Mouse (Mus musculus) CD4-positive helper T cell, adult 2 months (primary cell): ENCODE results near the gene Zfp28.

ENCODE experiments used
- DNase-seq: peaks from one replicate; pipeline ENCODE4 v3.0.0-alpha.2; 2012; ENCODE audit warnings: low read depth, missing footprints, low spot score

Zfp28 gene

DNA sequence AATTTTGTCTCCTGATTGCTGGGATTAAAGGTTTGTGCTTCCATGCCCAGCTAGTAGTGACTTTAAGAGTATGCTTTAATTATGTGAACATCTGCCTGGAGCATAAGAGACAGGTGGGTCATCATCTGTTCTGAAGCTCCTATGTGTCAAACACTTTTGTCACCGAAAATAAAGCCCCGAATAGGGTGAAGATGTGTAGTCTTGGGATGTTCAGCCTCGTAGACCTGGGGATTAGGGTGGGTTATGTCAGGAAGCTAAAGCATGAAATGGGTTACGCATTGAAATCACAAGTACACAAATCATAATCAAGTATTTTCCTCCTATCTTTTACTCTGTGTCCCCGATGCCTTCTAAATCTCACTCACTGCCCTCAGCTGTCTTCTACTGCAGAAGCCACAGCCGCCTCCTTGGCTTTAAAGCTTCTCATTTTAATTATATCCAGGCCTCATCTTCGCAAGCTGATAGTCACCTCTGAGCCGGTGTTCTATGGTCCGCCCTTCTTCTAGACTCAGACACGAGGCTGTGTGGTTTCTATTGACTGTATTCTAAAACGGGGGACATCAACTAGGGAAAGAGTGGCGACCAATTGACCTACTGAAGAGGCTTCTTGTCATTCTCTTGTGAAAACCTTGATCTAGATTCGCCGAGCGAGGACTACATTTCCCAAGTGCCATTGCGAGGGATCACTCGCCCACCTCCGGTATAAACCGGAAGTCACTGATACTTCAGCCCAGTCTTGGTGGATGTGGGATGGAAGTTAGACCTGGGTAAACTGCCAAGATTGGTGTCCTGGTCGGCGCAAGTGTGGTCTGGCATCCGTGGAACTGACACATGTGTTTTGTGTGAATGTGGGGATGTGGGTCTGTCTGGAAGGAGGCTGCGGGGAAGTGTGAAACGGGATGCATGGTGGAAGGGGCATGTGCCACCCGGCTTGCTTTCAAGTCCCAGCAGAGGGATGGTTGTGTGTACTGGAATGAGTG is 15.2 kb downstream of the Zfp28 start, which contains the start of gene Smim17:
Gene Smim17, plus strand, starts transcription at position 720 of the 980 bp plus-strand sequence.
- peak; percentile 65 for DNase-seq

DNA sequence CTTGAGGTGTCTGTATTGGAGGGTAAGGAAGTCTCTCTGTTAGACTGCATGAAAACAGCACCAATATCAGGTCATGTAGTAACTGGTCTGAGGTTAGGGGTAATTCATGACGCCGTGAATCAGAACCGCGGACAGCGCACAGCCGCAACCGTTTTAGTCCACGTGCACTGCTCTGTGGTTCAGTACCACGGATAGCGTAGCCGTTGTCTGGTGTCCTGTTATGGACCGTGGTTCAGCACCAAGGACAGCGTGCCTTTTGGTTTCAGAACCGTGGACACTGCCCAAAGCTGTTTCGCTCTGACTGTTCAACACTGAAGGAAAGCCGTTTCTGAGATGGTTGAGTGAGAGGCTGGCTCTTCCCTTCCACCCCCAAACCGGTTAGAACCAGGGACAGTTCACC is 26.9 kb downstream of the Zfp28 start, which contains the start of gene Gm20715:
Gene Gm20715, plus strand, starts transcription at position 235 of the 400 bp plus-strand sequence.
- DNase-seq, result peak; percentile 72

DNA sequence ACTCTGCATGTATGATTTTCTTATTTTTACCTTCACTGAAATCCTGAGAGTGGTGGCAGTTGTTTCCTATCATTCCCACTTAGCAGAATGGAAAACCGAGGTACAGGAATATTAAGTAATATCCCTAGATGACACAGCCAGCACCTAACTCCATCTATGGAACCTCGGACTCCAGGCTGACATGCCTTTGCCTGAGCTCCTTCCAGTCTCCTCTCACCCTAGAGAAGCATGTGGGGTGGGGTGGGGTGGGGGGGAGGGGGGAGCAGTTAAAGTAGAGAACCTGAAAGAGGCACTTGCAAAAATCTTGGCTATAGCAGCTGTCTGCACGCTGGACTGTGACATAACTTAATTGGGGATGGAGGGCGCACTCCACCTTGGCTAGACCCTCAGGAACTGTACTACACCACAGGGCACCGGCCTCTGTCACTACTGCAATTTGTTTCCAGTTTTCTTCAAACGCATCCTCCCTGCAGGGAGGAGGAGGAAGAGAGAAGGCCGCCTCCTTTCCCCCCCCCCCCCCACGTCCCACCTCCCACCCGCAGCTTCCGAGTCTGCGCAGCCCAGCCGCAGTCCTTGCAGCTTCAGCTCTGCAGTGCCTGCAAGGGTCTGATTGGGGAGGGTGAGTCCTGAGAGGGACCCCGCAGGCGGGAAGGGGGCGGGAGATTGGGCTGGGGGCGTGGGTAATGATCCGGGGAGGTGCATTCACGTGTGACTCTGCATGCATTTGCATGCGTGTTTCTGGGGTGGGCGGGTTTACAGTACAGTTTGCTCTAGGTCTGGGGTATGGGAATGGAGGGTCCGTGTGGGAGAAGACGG is 31.7 kb downstream of the Zfp28 start:
- DNase-seq, result no peak

DNA sequence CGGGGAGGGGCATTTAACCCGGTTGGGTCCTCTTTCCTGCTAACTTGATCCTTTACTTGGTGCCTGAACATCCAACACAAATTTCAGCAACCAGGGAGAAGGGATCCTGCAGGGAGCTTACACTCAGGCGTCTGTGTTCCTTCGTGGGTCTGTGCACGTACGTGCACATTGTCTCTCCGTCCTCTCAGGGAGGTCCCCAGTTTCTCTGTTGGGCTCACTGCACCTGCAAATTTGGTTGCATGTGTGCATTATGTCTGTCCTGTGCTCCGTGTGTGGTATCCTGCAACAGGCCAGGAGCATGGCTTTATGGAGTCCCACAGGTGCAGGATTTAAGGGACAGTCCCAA is 32.3 kb downstream of the Zfp28 start:
- no peak for DNase-seq

DNA sequence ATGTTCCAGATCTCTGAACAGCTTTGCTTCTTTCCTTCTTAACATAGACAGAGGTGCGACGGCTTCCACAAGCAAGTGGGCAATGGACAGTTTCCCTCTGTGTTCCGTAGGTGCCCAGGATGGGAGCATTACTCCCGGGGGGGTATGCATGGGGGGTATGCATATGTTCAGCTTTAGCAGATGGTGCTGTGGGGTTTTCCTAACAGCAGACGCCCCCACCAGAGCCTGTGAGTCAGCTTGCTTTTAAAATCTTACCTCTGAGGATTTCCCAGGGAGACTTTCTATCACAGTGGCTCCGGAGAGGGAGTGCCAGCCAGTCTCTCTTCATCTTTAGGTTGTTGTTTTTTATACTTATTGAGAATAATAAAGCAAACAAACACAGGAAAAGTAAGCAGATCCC is 36.8 kb downstream of the Zfp28 start:
- no peak for DNase-seq

DNA sequence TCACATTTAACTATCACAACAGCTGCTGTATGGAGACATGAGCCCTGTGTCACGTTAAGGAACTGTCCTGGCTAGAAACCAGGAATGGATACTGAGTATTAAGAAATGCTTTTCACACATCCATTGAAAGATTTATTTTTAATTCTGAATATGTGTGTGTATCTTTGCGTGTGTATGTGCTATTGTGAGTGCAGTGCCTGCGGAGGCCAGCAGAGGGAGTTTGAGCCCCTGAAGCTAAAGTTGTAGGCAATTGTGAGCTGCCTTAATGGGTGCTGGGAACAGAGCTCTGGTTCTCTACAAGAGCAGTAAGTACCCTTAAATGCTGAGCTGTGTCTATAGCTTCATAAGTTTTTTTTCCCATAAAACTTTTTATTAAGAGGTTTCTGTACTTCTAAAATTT is 46.3 kb downstream of the Zfp28 start:
- DNase-seq, result no peak

DNA sequence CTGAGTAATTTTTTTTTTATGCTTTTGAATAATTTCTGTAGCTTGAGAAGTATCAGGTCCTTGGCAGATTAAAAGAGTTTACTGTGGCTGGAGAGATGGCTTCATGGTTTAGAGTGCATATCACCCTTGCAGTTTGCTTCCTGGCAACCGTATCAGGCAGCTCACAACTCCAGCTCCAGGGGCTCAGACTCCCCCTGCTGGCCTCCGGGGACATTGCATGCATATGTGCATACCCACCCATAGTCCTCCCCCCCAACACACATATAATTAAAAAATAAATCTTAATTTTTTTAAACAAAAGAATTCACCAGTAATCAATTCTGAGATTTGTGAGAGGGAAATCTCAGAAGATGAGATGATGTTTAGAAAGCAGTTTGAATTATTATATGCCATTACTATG is 47.2 kb downstream of the Zfp28 start:
- peak; percentile 40 for DNase-seq

DNA sequence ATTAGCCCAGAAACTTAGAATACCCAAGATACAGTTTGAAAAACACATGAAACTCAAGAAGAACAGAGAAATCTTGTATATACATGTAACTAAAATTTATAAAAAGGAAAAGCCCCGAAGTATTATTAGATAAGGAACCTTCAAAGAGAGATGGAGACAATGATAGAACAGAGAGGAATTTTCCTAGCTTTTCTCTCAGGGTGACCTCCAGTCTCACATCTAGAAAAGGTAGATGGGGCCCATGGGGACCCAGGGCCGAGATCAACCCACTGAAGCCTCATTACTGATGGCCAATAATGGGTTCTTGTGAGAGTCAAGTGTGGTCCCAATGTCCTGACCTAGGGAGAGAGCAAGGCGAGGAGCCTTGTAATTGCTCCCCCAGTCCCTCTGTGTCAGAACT is 55.3 kb downstream of the Zfp28 start, which contains the start of gene Olfr1344:
Gene Olfr1344, plus strand, starts transcription at position 301 of the 400 bp plus-strand sequence.
- no peak for DNase-seq

DNA sequence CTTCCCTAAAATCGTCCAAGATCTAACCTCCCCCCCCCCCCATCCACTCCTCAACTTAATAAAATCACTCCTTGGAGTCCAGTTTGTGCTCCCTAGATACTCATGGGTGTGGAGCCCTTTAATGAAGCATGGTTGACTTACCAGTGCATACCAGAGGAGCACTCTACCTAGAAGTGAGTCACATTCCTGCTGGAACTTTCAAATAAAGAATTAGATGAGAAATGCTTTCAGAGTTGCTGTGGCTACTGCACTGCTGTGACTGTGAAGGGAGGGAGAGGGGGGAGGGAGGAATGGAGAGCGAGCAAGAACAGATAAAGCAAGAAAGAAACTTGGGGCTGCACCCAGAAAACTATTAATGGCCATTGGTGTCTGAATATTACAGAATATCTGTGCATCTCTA is 58.1 kb downstream of the Zfp28 start:
- no peak for DNase-seq
